Mouse (Mus musculus): Measurements from ENCODE around the gene Carns1. TPM values are rescaled to one million over a fixed set of nuclear protein-coding genes. Genes with fewer than 3 reads are reported as not detected.

Carns1 gene
- polyA plus RNA-seq, 1 experiment, result 10.7 TPM

- no peak for DNase-seq (ENCODE audit: extremely low spot score in 1 of 2, low spot score in 1 of 2)
These were observed 27.9 kb upstream of the Carns1 start for GRCm38 (mm10) chr19:4203148-4203547.

GRCm38 (mm10) chr19:4202149-4202548, 26.9 kb upstream of the Carns1 start:
- no peak for DNase-seq (ENCODE audit: extremely low spot score in 1 of 2, low spot score in 1 of 2)

- DNase-seq (ENCODE audit: extremely low spot score in 1 of 2, low spot score in 1 of 2), result peak; percentile 92 to 98
These were observed 26.1 kb upstream of the Carns1 start, which contains the start of gene Rad9a for GRCm38 (mm10) chr19:4201291-4201909. Gene Rad9a (minus strand): TSS chr19:4201662.

- DNase-seq (ENCODE audit: extremely low spot score in 1 of 2, low spot score in 1 of 2), result no peak
These were observed 21.9 kb upstream of the Carns1 start for GRCm38 (mm10) chr19:4197180-4197579.

GRCm38 (mm10) chr19:4196548-4196947, 21.3 kb upstream of the Carns1 start:
- no peak for DNase-seq (ENCODE audit: extremely low spot score in 1 of 2, low spot score in 1 of 2)

GRCm38 (mm10) chr19:4196048-4196447, 20.8 kb upstream of the Carns1 start:
- DNase-seq (ENCODE audit: extremely low spot score in 1 of 2, low spot score in 1 of 2), result no peak

GRCm38 (mm10) chr19:4194776-4195650, 19.7 kb upstream of the Carns1 start:
- no peak for DNase-seq (ENCODE audit: extremely low spot score in 1 of 2, low spot score in 1 of 2)

GRCm38 (mm10) chr19:4194021-4194724, 18.9 kb upstream of the Carns1 start:
- no peak for DNase-seq (ENCODE audit: extremely low spot score in 1 of 2, low spot score in 1 of 2)

- DNase-seq (ENCODE audit: extremely low spot score in 1 of 2, low spot score in 1 of 2), result no peak
These were observed 17.9 kb upstream of the Carns1 start for GRCm38 (mm10) chr19:4193129-4193528.

GRCm38 (mm10) chr19:4192251-4192985, 17.1 kb upstream of the Carns1 start:
- no peak for DNase-seq (ENCODE audit: extremely low spot score in 1 of 2, low spot score in 1 of 2)

- DNase-seq (ENCODE audit: extremely low spot score in 1 of 2, low spot score in 1 of 2), result peak; percentile 77 to 95
These were observed 16.4 kb upstream of the Carns1 start, which contains the start of gene Ppp1ca for GRCm38 (mm10) chr19:4191528-4192250. Gene Ppp1ca (plus strand): TSS chr19:4192065.

GRCm38 (mm10) chr19:4190831-4191334, 15.6 kb upstream of the Carns1 start, which contains the start of gene Tbc1d10c:
Gene Tbc1d10c (minus strand): TSS chr19:4191284.
- no peak for DNase-seq (ENCODE audit: extremely low spot score in 1 of 2, low spot score in 1 of 2)

GRCm38 (mm10) chr19:4189051-4189620, 13.9 kb upstream of the Carns1 start:
- DNase-seq (ENCODE audit: extremely low spot score in 1 of 2, low spot score in 1 of 2), result no peak

GRCm38 (mm10) chr19:4187303-4187702, 12.0 kb upstream of the Carns1 start:
- DNase-seq (ENCODE audit: extremely low spot score in 1 of 2, low spot score in 1 of 2), result no peak

GRCm38 (mm10) chr19:4184976-4185975, 10.0 kb upstream of the Carns1 start:
- no peak for DNase-seq (ENCODE audit: extremely low spot score in 1 of 2, low spot score in 1 of 2)

- DNase-seq (ENCODE audit: extremely low spot score in 1 of 2, low spot score in 1 of 2), result no peak
These were observed 8.4 kb upstream of the Carns1 start for GRCm38 (mm10) chr19:4183689-4184088.

GRCm38 (mm10) chr19:4181892-4182291, 6.6 kb upstream of the Carns1 start:
- DNase-seq (ENCODE audit: extremely low spot score in 1 of 2, low spot score in 1 of 2), result peak; percentile 61 to 86

- DNase-seq (ENCODE audit: extremely low spot score in 1 of 2, low spot score in 1 of 2), result no peak
These were observed 5.1 kb upstream of the Carns1 start for GRCm38 (mm10) chr19:4180411-4180810.
